15 mouse cellular contexts compared by ENCODE assay signal in genomic region chr2:162764059-162764458, GRCm38 (mm10).
DNase-seq lines count a peak whose midpoint lies in the region.
"Had no signal": no experiment of that assay in that cellular context is flagged by ENCODE, and none has a peak within 500 bp of the region (broad histone marks: within the 10 kb centered on the region; RNA-seq: fewer than 3 reads in every experiment).

No protein-coding gene starts in this region.

- DNase-seq in adrenal gland, postnatal 36 days: peak; percentile 5 to 10
- no peak for DNase-seq in adrenal gland, postnatal 10 days
- peak; percentile 18 for DNase-seq in right cerebral cortex, adult 18-20 months
- DNase-seq in right cerebral cortex, postnatal 10 days (ENCODE audit: low spot score in 2 of 2): no peak
- peak; percentile 60 for DNase-seq in brain, adult 2 months (ENCODE audit: low read depth, low spot score)
- DNase-seq in telencephalon, adult 2 months (ENCODE audit: low read depth, low spot score): peak; percentile 22
- DNase-seq in layer of hippocampus, adult 11-12 months (ENCODE audit: low spot score): no peak
- no peak for DNase-seq in embryo, embryonic 9.5 days (ENCODE audit: extremely low spot score)
- DNase-seq: adrenal gland, postnatal 25 days; cerebellum, adult 11 months; cerebellum, adult 18-20 months; cerebellum, adult 8-10 months; cerebellum, adult 9-11 months; cerebellum, postnatal 14 days; cerebellum, postnatal 36 days had no signal

Comparison
In these comparisons a context has a peak if more than half of its experiments do, and no peak if none do; other contexts are left out.
1. DNase-seq: peak in adrenal gland, postnatal 36 days (2 of 2), right cerebral cortex, adult 18-20 months (single experiment), brain, adult 2 months (single experiment) and telencephalon, adult 2 months (single experiment); none in adrenal gland, postnatal 10 days (single experiment), right cerebral cortex, postnatal 10 days (0 of 2), layer of hippocampus, adult 11-12 months (single experiment) and embryo, embryonic 9.5 days (single experiment).